Mouse (Mus musculus) G1E (cell line): Measurements from ENCODE around the gene Plekho2. TPM values are rescaled to one million over a fixed set of nuclear protein-coding genes. Genes with fewer than 3 reads are reported as not detected.

Experiments
- ATAC-seq: 2 replicates; pipeline ENCODE4 v1.8.0; 2016; ENCODE audit warnings: mild to moderate bottlenecking; ENCODE audit not compliant: insufficient number of reproducible peaks, poor library complexity, low FRiP score, severe bottlenecking; ENCODE audit errors: extremely low read depth
- DNase-seq: peaks from one replicate; pipeline ENCODE4 v3.0.0; 2012; ENCODE audit warnings: low spot score
- H3K27me3 ChIP-seq: 2 replicates; pipeline ENCODE4 v1.6.1; 2012; ENCODE audit warnings: mild to moderate bottlenecking, low read length, inconsistent platforms; ENCODE audit not compliant: insufficient read depth
- H3K36me3 ChIP-seq: replicated peaks from 2 replicates; pipeline ENCODE3; 2012; ENCODE audit warnings: mild to moderate bottlenecking, inconsistent platforms
- H3K4me1 ChIP-seq: 2 replicates; pipeline ENCODE4 v1.6.1; 2012; ENCODE audit warnings: low read depth, low read length, inconsistent platforms, mixed read lengths; ENCODE audit not compliant: insufficient read depth
- H3K4me3 ChIP-seq: 2 replicates; pipeline ENCODE4 v1.5.1; 2012; ENCODE audit warnings: low read depth, mild to moderate bottlenecking, inconsistent platforms, low read length, moderate library complexity, mixed read lengths
- H3K9me3 ChIP-seq: replicated peaks from 2 replicates; pipeline ENCODE4 v1.6.1; 2012; ENCODE audit warnings: inconsistent platforms
- CTCF ChIP-seq: IDR thresholded peaks from 2 replicates; pipeline ENCODE4 v1.5.1; 2012; ENCODE audit warnings: low read depth, low read length, inconsistent platforms, mixed read lengths
- GATA1 ChIP-seq: IDR thresholded peaks from 2 replicates; pipeline ENCODE4 v1.6.1; 2012; ENCODE audit warnings: borderline replicate concordance, low read length, inconsistent platforms, mixed read lengths
- GATA2 ChIP-seq: IDR thresholded peaks from 2 replicates; pipeline ENCODE4 v1.6.1; 2012; ENCODE audit warnings: low read depth, low read length, inconsistent platforms, borderline replicate concordance
- POLR2AphosphoS5 ChIP-seq: IDR thresholded peaks from 2 replicates; pipeline ENCODE4 v1.6.1; 2012; ENCODE audit warnings: low read depth, low read length, inconsistent platforms; ENCODE audit not compliant: insufficient replicate concordance
- TAL1 ChIP-seq: conservative IDR thresholded peaks from 2 replicates; pipeline ENCODE4 v1.6.1; 2012; ENCODE audit warnings: low read depth, low read length, inconsistent platforms, mixed read lengths
- polyA plus RNA-seq: library from polyadenylated mRNA; stranded (reverse); fragments of >175 nt; gene quantifications from 2 replicates; pipeline ENCODE4 v1.2.3, GENCODE M21; 2012
- total RNA-seq, 2 experiments: library from RNA; stranded (forward) in 1 of 2; stranded (reverse) in 1 of 2; fragments of 200-1000 nt in 1 of 2; fragments of >200 nt in 1 of 2; fragmentation: Nextera tagmentation in 1 of 2; gene quantifications; 2 replicates each; pipeline ENCODE4 v1.2.3; 2014 to 2017

Gene Plekho2
- total and polyA plus RNA-seq, 3 experiments, result 16.8 to 35.4 (median 26.9) TPM

- H3K4me1 ChIP-seq, result peaks cover 20% of the 10 kb centered on the region
- no peak for ATAC-seq
- no peaks in the 10 kb centered on the region for H3K27me3 ChIP-seq
- DNase-seq, result no peak
- H3K4me3 ChIP-seq, result no peak overlapping the region
- no peaks in the 10 kb centered on the region for H3K9me3 ChIP-seq
- TF ChIP-seq GATA1, result no peak
- no peak for TF ChIP-seq POLR2AphosphoS5
- TF ChIP-seq GATA2, result no peak
- TF ChIP-seq TAL1, result no peak
- TF ChIP-seq CTCF, result no peak
- peaks cover 79% of the 10 kb centered on the region for H3K36me3 ChIP-seq
Measured at GRCm38 (mm10) chr9:65569491-65569971, 10.3 kb downstream of the Plekho2 start.

- peaks cover 19% of the 10 kb centered on the region for H3K4me1 ChIP-seq
- ATAC-seq (no peak), DNase-seq (no peak)
- H3K9me3 ChIP-seq, result no peaks in the 10 kb centered on the region
- no peaks in the 10 kb centered on the region for H3K27me3 ChIP-seq
- TF ChIP-seq POLR2AphosphoS5 (no peak), GATA1 (no peak), GATA2 (no peak), CTCF (no peak), TAL1 (no peak)
- no peak overlapping the region for H3K4me3 ChIP-seq
- peaks cover 84% of the 10 kb centered on the region for H3K36me3 ChIP-seq
Measured at GRCm38 (mm10) chr9:65568787-65569186, 11.1 kb downstream of the Plekho2 start.

- no peak overlapping the region for H3K4me3 ChIP-seq
- peaks cover 94% of the 10 kb centered on the region for H3K36me3 ChIP-seq
- ATAC-seq (no peak), DNase-seq (no peak)
- no peaks in the 10 kb centered on the region for H3K9me3 ChIP-seq
- peaks cover 29% of the 10 kb centered on the region for H3K4me1 ChIP-seq
- TF ChIP-seq POLR2AphosphoS5 (no peak), GATA2 (no peak), TAL1 (no peak), CTCF (no peak), GATA1 (no peak)
- no peaks in the 10 kb centered on the region for H3K27me3 ChIP-seq
Measured at GRCm38 (mm10) chr9:65564698-65565097, 15.1 kb downstream of the Plekho2 start.

- Histone ChIP-seq H3K4me3 (no peak overlapping the region), H3K36me3 (peaks cover 93% of the 10 kb centered on the region), H3K9me3 (no peaks in the 10 kb centered on the region), H3K27me3 (no peaks in the 10 kb centered on the region), H3K4me1 (peaks cover 15% of the 10 kb centered on the region)
- no peak for ATAC-seq
- no peak for DNase-seq
- no peak for TF ChIP-seq POLR2AphosphoS5
- TF ChIP-seq CTCF, result no peak
- no peak for TF ChIP-seq GATA2
- no peak for TF ChIP-seq TAL1
- TF ChIP-seq GATA1, result no peak
Measured at GRCm38 (mm10) chr9:65563073-65563472, 16.8 kb downstream of the Plekho2 start.

GRCm38 (mm10) chr9:65562081-65562506 is 17.7 kb downstream of the Plekho2 start:
- DNase-seq, result no peak
- Histone ChIP-seq H3K4me3 (no peak overlapping the region), H3K36me3 (peaks cover 97% of the 10 kb centered on the region), H3K9me3 (no peaks in the 10 kb centered on the region), H3K27me3 (no peaks in the 10 kb centered on the region), H3K4me1 (peaks cover 17% of the 10 kb centered on the region)
- no peak for ATAC-seq
- TF ChIP-seq POLR2AphosphoS5 (no peak), TAL1 (no peak), CTCF (no peak), GATA1 (no peak)

- Histone ChIP-seq H3K27me3 (no peaks in the 10 kb centered on the region; the same call in 1 of the 2 replicates), H3K4me1 (peaks cover 28% of the 10 kb centered on the region), H3K9me3 (no peaks in the 10 kb centered on the region), H3K4me3 (no peak overlapping the region), H3K36me3 (peaks cover 97% of the 10 kb centered on the region)
- TF ChIP-seq GATA1 (no peak), GATA2 (no peak), CTCF (no peak), POLR2AphosphoS5 (no peak), TAL1 (no peak)
- no peak for DNase-seq
- no peak for ATAC-seq
Measured at GRCm38 (mm10) chr9:65561016-65561415, 18.8 kb downstream of the Plekho2 start.

GRCm38 (mm10) chr9:65558806-65559205 is 21.0 kb downstream of the Plekho2 start:
- Histone ChIP-seq H3K27me3 (no peaks in the 10 kb centered on the region; the same call in 1 of the 2 replicates), H3K36me3 (peaks cover 92% of the 10 kb centered on the region), H3K4me3 (no peak overlapping the region), H3K4me1 (peaks cover 49% of the 10 kb centered on the region), H3K9me3 (no peaks in the 10 kb centered on the region)
- no peak for TF ChIP-seq POLR2AphosphoS5
- TF ChIP-seq TAL1, result no peak
- no peak for TF ChIP-seq GATA1
- TF ChIP-seq GATA2, result no peak
- TF ChIP-seq CTCF, result no peak
- DNase-seq (no peak), ATAC-seq (no peak)
